Mouse (Mus musculus) mouse trophoblast stem cell (cell line): Measurements from ENCODE around the gene Gdf15.

Experiments
- in situ Hi-C, 2 experiments: fragments of 300-500 bp; cut with MseI, MboI; formaldehyde crosslinking; loops; 2 replicates in 1 of 2; 3 replicates in 1 of 2; pipeline ENCODE4 v1.15.1; 2025

The Gdf15 gene

DNA sequence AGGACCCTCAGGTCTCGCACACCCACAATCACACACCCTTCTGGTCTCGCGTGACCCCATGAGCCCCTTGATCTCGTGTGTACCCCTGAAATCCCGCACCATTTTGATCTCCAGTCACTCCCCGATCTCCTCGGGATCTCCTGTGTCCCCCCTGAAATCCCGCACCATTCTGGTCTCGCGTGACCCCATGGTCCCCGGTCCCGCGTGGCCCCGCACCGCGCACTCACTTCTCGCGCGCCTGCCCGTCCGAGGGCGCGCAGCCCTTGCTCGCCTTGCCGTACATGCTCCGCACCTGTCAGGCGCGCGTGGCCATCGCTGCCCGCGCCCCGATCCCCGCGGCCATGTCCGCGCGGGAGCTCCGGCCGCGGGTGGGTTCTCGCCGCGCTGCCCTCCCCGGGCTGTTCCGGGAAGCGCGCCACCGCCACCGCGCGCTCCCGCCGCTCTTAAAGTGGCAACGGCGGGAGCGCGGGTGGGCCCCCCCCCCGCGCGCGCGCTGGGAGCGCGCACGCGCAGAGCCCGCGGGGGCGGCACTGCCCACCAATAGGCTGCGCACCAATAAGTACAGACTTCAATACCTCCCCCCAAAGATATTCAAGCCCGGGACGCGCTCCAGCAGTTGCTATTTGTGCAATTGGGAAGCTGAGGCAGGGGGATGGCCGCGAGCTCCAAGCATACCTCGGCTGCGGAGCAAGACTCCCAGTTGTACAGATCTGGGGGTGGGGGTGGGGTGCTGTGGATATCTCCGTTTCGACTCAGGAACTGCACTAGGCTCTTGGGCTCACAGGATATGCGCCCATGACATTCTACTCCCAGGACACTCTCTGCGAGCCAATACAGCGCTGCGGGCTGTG is 24.1 kb downstream of the Gdf15 start:
- in situ Hi-C loops, result no loop called here

GRCm38 (mm10) chr8:70607603-70607897 is 24.7 kb downstream of the Gdf15 start:
- in situ Hi-C loops, result no loop called here

DNA sequence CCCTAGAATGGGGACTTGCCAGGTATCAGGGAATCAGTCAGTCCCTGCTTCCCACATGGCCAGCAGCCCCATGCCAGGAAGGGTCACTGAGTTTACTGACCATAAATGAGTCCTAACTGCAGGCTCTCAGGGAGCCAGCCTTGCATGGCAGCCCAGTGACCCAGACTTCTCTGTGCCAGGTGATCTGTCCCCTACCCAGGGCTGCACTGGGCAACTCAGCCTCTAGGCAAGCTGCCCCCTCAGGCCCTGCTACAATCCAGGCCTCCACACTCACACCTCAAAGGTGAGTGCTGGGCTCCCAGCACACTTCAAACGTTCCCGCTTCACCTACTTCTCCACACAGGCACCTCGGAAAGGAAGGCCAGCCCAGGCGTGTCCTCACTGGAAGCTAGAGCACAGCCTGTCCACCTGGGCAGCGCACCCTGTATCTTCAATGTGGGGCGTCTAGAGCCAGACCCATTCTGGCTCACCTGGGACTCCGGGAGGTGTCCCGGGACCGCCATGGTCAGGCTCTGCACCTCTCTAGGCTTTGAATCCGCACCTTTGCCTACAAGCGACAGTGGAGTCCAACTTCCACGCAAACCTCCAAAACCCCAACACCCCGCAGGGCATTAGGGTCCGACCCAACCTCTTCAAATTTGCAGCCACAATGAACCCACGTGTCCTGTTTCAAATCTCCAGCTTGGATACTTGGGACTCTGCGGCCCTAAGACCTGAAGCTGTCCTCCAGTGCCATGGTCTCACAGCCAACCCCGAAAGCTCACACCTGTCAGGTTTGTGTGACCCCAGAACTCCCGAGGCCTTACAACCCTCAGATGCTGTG is 25.3 kb downstream of the Gdf15 start:
- in situ Hi-C loops, result no loop called here

DNA sequence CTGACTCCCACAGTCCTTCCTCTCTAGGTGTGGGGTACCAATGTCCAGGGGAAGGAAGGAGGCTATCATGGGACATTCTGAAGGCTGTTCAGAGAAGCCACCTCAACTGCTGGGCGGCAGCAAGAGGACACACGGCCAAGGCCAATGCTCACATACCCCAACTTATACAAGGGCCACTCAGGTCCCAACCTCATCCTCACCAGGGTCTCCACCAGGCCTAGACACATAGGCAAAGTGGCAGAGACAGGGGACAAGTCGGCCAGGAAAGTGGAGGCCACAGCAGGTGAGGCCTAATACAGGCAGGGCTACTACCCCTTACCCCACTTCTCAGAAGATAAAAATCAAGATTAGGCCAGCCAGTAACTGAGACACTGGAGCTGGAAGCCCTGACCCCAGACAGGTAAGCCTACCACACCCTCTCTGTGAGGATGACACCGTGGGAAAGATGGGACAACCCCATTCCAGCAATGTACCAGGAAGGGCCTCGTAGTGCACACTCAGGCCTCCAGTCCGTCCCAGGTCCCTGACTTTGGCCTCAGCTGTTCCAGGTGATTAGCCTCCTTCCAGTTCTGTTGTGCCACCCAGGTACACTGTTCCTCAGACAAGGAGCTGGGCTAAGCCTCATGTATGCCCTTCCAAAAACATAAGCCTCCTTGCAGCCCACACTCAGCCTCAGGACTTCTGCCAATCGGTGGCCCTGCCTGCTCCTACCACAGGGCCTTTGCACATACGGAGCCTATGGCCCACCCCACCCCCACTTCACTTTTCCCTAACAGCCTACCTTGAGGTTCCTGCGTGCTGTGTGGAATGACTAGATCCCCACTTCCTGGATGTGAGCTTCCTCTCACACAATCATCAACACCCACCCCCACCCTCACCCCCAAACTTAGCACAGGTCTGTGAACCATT is 26.1 kb downstream of the Gdf15 start:
- in situ Hi-C loops, result no loop called here

- in situ Hi-C loops, result no loop called here
Measured at GRCm38 (mm10) chr8:70604558-70604957, 27.7 kb downstream of the Gdf15 start.

DNA sequence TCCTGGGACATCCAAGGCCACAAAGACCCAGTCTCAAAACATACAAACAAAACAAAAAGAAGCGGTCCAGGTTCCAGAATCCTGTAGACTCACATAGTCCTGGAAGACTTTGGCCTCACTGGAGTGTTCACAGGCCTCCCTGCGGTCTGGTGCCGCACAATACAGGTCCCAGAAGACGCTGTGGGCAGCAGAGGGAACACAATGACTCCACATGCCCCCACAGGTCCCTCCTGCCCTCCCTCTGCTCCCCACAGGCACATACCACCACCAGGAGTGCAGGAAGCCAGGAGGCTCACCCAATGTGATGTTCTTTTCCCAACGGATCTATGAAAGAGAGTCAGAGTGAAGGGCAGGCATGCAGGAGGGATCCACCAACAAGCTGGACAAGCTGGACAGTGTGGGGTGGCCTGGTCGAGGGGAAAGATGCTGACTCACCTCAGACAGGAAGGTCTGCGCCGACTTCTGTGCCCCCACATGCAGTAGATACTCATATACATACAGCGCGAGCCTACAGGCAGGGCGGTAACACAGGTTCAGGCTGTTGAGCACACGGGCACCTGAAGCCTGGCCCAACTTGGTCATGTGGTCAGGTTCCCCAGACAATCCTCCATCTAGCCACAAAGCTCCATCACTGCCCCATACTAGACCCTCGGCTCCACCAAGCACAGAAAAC is 30.0 kb downstream of the Gdf15 start:
- in situ Hi-C loops, result no loop called here

DNA sequence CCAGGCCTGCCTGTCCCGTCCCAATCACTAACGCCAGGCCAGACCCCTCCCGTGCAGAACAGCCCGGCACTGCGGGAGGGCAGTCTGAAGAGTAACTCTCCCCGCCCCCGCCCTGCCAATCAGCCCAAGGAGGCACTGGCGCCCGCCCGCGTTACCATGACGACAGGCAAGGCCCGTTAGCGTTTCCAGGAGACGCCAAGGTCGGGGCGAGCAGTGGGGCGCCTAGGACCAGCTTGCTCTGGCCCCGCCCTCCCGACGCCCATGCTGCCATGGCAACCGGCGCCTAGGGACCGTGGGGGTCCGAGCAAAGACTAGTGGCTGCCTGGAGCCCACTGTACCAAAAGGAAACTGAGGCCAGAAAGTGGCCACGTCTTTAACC is 31.0 kb downstream of the Gdf15 start:
- in situ Hi-C loops, result no loop called here

- in situ Hi-C loops, result no loop called here
Measured at GRCm38 (mm10) chr8:70600473-70601270, 31.6 kb downstream of the Gdf15 start.

- in situ Hi-C loops, result no loop called here
Measured at GRCm38 (mm10) chr8:70599507-70600290, 32.6 kb downstream of the Gdf15 start.

- in situ Hi-C loops, result no loop called here
Measured at GRCm38 (mm10) chr8:70598722-70599121, 33.5 kb downstream of the Gdf15 start.

- in situ Hi-C loops, result no loop called here
Measured at GRCm38 (mm10) chr8:70598283-70598682, 34.0 kb downstream of the Gdf15 start.

DNA sequence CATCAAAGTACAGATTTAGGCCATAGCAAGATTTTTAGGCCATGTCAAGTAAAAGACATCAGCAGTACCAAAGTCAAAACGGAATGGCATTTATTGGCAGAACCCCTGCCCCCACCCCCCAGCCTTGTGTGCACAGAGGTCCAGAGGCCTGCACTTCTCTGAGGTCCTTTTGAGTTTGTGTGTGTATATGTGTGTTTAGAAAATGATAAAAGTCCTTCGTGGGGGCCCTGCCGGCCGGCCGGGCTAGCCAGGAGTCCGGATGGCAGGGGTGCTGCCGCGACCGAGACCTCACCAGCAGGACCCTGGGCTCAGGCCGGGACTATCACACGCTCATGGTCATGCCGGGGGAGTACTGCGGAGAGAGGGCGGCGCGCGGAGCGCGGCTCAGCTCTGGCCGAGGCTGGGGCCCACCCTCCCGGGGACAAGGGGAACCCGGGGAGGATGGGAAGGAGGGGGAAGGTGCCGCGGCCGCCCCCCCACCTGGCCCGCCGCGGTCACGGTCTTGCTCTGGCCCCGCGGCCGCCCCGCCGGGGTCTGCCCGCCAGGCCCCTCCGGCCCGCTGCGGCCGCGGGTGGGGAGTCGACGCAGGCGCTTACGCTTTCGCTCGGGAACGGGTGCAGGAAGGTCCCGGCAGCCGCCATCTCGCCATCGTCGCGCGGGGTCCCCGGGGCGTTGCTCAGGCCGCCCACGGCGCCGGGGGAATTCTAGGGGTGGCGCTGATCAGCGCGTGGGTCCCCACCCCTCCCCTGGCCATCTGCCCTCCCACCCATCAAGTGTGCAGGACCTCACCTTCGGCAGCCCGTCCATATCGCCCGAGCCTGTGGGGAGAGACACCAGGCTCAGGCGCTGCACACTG is 34.6 kb downstream of the Gdf15 start:
- in situ Hi-C loops, result no loop called here

DNA sequence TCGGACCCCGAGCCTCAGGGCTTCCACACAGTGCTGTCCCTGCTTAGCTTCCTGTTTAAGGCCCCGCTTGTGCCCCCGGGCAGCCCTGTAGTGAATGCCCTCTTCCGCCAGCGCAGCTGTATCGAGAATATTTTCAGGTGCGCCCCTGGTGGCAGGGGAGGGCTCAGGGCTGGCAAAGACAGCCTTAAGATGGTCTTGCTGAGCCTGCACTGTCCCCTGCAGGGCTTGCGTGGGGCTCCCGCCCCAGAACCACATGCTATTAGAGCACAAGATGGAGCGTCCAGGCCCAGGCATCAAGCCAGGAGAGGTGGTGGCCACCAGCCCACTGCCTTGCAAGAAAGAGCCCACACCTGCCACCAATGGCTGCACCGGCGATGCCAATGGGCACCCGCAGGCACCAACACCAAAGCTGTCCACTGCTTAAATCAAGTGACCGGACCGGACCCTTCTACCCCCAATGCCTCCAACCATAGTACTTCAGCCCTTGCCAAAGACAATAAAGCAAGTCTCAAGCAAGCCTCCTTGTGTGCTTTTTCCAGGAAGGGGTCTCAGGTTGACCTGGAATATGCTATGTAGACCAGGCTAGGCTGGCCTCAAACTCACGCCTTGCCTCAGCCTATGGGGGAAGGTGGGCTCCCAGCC is 35.4 kb downstream of the Gdf15 start:
- in situ Hi-C loops, result no loop called here

- in situ Hi-C loops, result no loop called here
Measured at GRCm38 (mm10) chr8:70596216-70596615, 36.0 kb downstream of the Gdf15 start.

DNA sequence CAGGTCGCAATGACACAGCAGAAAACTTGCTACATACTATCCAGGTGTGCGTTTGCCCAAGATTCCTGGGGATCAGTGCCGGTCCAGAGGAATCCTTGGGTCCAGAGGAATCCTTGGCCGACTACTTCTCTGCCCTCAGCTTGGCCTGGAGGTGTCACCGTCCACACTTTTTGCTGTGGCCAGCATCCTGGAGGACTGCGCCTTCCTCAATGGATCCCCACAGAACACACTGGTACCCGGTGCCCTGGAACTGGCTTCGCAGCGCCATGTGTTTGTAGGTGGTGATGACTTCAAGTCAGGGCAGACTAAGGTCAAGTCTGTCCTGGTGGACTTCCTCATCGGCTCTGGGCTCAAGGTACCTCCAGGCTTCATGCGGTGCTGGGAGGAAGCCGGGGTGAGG is 36.4 kb downstream of the Gdf15 start:
- in situ Hi-C loops, result no loop called here

- in situ Hi-C loops, result no loop called here
Measured at GRCm38 (mm10) chr8:70594621-70595564, 37.4 kb downstream of the Gdf15 start.

- in situ Hi-C loops, result no loop called here
Measured at GRCm38 (mm10) chr8:70593961-70594609, 38.2 kb downstream of the Gdf15 start, which contains the start of gene Isyna1. Gene Isyna1 (plus strand): TSS chr8:70594373.
